Mouse (Mus musculus): ENCODE data around the gene Ptprcap. TPM values are rescaled to one million over a fixed set of nuclear protein-coding genes. Genes with fewer than 3 reads are reported as not detected.

Ptprcap gene
- 10 to 100 TPM in 4 of 26 experiments, 1 to 10 TPM in 21, not detected in 1; 1.6 to 14.3 (median 6.8) TPM for total RNA-seq (2018; cell fraction: chromatin; rRNA removed)
- 10 to 100 TPM in 1 of 26 experiments, 1 to 10 TPM in 25; 1.7 to 15.8 (median 4.2) TPM for total RNA-seq (2018; cell fraction: cytosol; rRNA removed)
- total RNA-seq (2018; cell fraction: nucleus; rRNA removed) = 1 to 10 TPM in 23 of 26 experiments, not detected in 3; 1.2 to 8.8 (median 3.4) TPM
- 0.28 to 0.53 TPM (median 0.41 TPM) in 3 replicates for polyA plus RNA-seq (2018)

DNA sequence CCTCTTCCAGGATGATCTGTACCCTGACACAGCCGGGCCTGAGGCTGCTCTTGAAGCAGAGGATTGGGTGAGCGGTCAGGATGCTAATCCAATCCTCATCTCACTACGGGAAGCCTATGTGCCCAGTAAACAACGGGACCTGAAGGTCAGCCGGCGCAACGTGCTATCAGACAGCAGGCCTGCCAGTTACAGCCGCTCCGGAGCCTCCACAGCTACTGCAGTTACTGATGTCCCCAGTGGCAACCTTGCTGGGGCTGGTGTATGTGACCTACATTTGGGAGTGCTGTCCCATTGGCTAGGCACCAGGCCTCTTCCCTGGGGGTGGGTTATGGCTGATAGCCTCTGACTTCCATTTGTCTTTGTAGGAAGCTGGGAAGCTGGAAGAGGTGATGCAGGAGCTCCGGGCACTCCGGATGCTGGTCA lies at the start of gene Ptprcap:
TSS of gene Ptprcap (plus strand) at position 373 of the 423 bp plus-strand sequence.
- Histone ChIP-seq H3K79me2 (ENCODE audit: inconsistent target) (peaks cover 26% of the 10 kb centered on the region), H3K4me3 (ENCODE audit: inconsistent target) (no peak within 1 kb of the TSS), H3K27ac (no peak within 1 kb of the TSS), H3K36me3 (ENCODE audit: inconsistent target) (peaks cover 55% of the 10 kb centered on the region)
- WGBS (ENCODE audit: missing documents) = 88% methylated on average over 11 of the region's 11 CpGs

DNA sequence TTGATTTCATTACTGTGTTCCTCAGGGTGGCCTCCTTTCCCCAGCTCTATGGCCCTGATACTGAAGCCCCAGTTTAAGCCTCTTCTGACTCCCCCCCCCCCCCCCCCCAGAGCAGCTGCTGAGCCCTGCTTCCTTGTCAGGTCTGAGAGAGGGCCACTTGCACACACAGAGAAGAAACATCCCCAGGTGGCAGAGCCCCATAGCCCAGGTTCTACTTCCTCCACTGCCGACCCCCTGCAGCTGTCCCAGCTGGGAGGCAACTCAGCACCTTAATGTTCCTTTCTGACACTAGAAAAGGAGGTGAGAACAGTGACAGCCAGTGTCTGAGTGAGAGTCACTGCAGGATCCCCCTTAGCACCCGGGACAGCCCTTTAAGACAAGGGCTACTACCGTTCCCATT lies 49.6 kb upstream of the Ptprcap start:
- no peak overlapping the region for H3K27ac ChIP-seq

DNA sequence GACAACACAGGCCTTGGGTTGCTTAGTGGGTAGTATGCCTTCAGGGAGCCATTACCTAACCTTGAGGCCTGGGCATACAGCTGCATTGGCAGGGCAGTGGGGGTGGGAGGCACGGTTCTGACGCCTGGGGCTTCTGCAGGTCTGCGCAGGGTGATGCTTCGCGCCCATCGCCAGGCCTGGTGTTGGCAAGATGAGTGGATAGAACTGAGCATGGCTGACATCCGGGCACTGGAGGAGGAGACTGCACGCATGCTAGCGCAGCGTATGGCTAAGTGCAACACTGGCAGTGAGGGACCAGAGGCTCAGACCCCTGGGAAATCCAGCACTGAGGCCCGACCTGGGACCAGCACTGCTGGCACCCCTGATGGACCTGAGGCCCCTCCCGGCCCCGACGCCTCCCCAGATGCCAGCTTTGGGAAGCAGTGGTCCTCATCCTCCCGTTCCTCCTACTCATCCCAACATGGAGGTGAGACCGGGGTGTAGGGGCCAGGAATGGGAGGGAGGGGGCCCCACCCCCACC lies 48.7 kb upstream of the Ptprcap start:
- no peak overlapping the region for H3K4me3 ChIP-seq (ENCODE audit: inconsistent target)
- H3K36me3 ChIP-seq (ENCODE audit: inconsistent target) = peaks cover 68% of the 10 kb centered on the region
- no peak overlapping the region for H3K27ac ChIP-seq
- 95% methylated on average over 16 of the region's 16 CpGs for WGBS (ENCODE audit: missing documents)
- no peaks in the 10 kb centered on the region; the same call in 1 of the 2 replicates for H3K79me2 ChIP-seq (ENCODE audit: inconsistent target)

More for the DNA sequence above, 49.6 kb upstream of the Ptprcap start:
- no peak overlapping the region for H3K4me3 ChIP-seq (ENCODE audit: inconsistent target)
- no peaks in the 10 kb centered on the region; the same call in 1 of the 2 replicates for H3K79me2 ChIP-seq (ENCODE audit: inconsistent target)
- 91% methylated on average over 3 of the region's 3 CpGs for WGBS (ENCODE audit: missing documents)
- H3K36me3 ChIP-seq (ENCODE audit: inconsistent target) = peaks cover 60% of the 10 kb centered on the region

DNA sequence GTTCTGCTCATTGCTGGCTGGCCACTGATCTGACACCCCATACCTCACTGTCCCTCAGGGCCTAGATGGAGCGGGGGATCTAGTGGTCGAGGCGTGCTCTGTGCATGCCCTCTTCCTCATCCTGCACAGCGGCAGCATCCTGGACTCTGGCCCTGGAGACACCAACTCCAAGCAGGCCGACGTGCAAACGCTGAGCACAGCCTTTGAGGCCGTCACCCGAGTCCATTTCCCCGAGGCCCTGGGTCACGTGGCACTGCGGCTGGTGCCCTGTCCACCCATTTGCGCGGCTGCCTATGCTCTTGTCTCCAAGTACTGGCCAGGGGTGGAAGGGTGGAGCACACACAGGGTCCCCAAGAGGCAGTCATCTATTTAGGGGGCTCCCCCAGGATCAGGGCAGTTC lies 46.8 kb upstream of the Ptprcap start:
- Histone ChIP-seq H3K4me3 (ENCODE audit: inconsistent target) (no peak overlapping the region), H3K27ac (no peak overlapping the region), H3K79me2 (ENCODE audit: inconsistent target) (no peaks in the 10 kb centered on the region), H3K36me3 (ENCODE audit: inconsistent target) (peaks cover 87% of the 10 kb centered on the region)
- 93% methylated on average over 14 of the region's 14 CpGs for WGBS (ENCODE audit: missing documents)

DNA sequence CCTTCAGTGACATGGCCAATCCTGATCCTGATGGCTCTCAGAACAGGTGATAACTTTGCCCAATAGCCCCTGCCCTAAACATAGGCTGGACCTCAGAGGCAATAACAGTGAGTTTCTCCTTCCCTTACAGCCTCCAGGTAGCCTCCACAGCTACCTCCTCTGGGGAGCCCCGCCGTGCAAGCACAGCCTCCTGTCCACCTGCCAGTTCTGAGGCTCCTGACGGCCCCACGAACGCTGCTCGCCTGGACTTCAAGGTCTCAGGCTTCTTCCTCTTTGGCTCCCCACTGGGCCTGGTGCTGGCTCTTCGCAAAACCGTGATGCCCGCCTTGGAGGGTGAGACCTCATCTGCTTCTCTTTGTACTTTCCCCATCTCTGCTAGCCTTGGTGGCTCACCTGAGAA lies 44.9 kb upstream of the Ptprcap start:
- Histone ChIP-seq H3K79me2 (ENCODE audit: inconsistent target) (no peaks in the 10 kb centered on the region), H3K27ac (no peak overlapping the region), H3K36me3 (ENCODE audit: inconsistent target) (peaks cover 84% of the 10 kb centered on the region), H3K4me3 (ENCODE audit: inconsistent target) (no peak overlapping the region)
- WGBS (ENCODE audit: missing documents) = 88% methylated on average over 9 of the region's 9 CpGs

DNA sequence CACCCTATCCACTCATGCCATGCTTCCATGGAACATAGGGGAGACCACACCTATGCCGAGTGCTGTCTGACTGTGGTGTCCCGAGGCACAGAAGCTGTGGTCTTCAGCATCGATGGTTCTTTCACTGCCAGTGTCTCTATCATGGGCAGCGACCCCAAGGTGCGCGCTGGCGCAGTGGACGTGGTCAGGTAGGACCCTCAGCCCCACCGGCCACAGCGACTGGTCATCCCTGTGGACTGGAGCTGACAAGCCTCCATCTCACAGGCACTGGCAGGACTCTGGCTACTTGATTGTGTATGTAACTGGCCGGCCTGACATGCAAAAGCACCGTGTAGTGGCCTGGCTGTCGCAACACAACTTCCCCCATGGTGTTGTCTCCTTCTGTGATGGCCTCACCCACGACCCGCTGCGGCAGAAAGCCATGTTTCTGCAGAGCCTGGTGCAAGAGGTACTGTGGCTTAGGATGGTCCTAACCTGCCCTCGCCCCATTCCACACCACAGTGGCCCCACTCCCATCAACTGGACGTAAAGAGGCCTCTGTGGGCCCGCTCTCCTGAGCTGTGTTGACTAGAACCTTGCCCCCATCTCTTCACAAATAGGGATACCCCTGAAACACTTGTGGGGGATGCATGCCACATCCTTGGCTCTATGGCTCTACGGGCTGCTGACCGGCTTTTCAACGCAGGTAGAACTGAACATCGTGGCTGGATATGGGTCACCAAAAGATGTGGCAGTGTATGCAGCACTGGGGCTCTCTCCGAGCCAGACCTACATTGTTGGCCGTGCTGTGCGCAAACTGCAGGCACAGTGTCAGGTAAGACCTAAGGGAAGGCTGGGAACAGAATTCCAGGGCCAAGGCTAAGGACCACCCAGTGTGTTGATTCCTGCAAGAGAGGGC lies 41.1 kb upstream of the Ptprcap start:
- Histone ChIP-seq H3K79me2 (ENCODE audit: inconsistent target) (no peaks in the 10 kb centered on the region), H3K36me3 (ENCODE audit: inconsistent target) (peaks cover 78% of the 10 kb centered on the region), H3K4me3 (ENCODE audit: inconsistent target) (no peak overlapping the region), H3K27ac (peak overlapping the region; percentile 95)
- WGBS (ENCODE audit: missing documents) = 78% methylated on average over 25 of the region's 26 CpGs

DNA sequence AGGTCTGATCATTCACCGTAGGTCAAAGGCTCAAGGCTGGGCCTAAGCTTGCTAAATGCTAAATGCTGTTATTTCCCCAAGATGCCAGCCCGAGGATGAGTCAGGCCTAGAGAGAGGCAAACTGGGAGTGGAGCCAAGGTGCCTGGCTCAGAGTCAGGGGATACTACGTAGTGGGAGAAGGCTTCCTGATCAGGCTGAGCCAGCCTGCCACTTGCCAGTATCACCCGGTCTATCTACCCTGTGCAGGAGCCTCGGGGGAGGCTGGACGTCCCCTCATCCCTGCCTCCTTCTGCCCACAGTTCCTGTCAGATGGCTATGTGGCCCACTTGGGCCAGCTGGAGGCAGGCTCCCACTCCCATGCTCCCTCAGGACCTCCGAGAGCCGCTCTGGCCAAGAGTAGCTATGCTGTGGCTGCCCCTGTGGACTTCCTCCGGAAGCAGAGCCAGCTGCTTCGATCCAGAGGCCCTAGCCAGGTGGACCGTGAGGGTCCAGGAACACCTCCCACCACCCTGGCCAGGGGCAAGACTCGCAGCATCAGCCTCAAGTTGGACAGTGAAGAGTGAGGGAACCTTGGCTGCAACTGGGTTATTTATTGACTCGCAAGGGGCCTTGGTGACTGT lies 40.1 kb upstream of the Ptprcap start:
- 4% methylated on average over 13 of the region's 13 CpGs for WGBS (ENCODE audit: missing documents)
- peaks cover 77% of the 10 kb centered on the region for H3K36me3 ChIP-seq (ENCODE audit: inconsistent target)
- H3K4me3 ChIP-seq (ENCODE audit: inconsistent target) = no peak overlapping the region
- H3K79me2 ChIP-seq (ENCODE audit: inconsistent target) = peaks cover 6% of the 10 kb centered on the region; the same call in 1 of the 2 replicates
- H3K27ac ChIP-seq = peak overlapping the region; percentile 95

DNA sequence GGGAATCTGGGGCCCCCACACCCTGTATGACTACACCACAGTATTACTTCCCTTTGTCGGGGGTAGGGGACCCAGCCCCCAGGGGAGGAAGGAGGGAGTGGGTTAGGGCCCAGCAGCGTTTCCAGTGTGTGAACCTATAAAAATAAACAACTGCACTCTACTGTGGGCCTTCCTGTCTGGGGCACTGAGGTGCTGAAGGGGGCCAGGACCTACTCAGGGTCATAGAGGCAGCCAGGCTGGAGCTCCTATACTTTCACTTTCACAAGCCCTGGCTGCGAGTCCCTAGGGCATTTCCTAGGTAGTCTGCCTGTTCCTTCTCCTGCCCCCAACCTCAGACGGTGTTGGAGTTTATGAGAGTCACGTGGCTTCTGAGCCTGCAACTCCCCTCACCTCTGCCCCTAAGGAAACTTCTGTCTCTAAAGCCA lies 39.6 kb upstream of the Ptprcap start:
- Histone ChIP-seq H3K36me3 (ENCODE audit: inconsistent target) (peaks cover 72% of the 10 kb centered on the region), H3K79me2 (ENCODE audit: inconsistent target) (peaks cover 11% of the 10 kb centered on the region; the same call in 1 of the 2 replicates), H3K4me3 (ENCODE audit: inconsistent target) (no peak overlapping the region), H3K27ac (peak overlapping the region; percentile 95)
- 6% methylated on average over 5 of the region's 5 CpGs for WGBS (ENCODE audit: missing documents)

DNA sequence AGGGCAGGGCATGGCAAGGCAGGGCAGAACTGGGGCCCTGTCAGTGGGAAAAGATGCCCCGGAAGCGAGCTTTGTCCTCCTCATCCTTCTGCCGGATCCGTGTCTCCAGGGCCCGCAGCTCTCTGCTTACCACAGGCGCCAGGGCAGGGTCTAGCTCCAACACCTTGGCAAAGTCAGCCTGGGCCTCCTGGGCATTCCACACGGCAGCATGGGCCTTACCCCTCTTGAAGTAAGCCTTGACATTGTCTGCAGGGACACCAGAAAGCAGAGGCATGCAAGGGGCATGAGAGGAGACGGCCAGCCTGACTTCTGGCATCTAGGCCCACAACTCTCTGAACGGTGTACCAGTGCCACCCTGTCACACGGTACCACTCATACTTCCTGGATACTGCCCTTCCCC lies 38.9 kb upstream of the Ptprcap start:
- peak overlapping the region; percentile 95; the same call in 1 of the 2 replicates for H3K27ac ChIP-seq
- WGBS (ENCODE audit: missing documents) = 90% methylated on average over 10 of the region's 10 CpGs

DNA sequence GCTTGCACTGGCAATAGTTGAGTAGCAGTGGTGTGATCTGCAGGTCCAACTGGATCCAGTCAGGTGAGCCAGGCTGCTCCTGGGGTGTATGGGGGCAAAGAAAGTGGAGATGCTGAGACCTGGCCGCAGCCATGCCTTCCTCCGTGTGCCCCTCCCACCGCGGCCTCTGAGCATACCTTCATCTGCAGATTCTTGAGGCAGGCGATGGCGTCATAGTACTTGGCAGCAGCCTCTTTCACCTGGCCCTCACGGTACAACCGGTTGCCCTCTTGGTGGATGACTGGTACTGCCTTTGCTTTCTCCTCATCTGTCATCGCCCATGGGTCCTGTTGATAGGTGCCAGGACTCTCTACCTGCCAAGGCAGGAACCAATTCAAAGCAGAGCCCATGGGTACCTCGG lies 38.3 kb upstream of the Ptprcap start:
- H3K27ac ChIP-seq = no peak overlapping the region
- H3K36me3 ChIP-seq (ENCODE audit: inconsistent target) = peaks cover 60% of the 10 kb centered on the region
- H3K4me3 ChIP-seq (ENCODE audit: inconsistent target) = no peak overlapping the region
- 96% methylated on average over 10 of the region's 10 CpGs for WGBS (ENCODE audit: missing documents)
- peaks cover 24% of the 10 kb centered on the region; the same call in 1 of the 2 replicates for H3K79me2 ChIP-seq (ENCODE audit: inconsistent target)

More for the DNA sequence above, 38.9 kb upstream of the Ptprcap start:
- H3K79me2 ChIP-seq (ENCODE audit: inconsistent target) = peaks cover 18% of the 10 kb centered on the region; the same call in 1 of the 2 replicates
- H3K4me3 ChIP-seq (ENCODE audit: inconsistent target) = no peak overlapping the region
- peaks cover 66% of the 10 kb centered on the region for H3K36me3 ChIP-seq (ENCODE audit: inconsistent target)

DNA sequence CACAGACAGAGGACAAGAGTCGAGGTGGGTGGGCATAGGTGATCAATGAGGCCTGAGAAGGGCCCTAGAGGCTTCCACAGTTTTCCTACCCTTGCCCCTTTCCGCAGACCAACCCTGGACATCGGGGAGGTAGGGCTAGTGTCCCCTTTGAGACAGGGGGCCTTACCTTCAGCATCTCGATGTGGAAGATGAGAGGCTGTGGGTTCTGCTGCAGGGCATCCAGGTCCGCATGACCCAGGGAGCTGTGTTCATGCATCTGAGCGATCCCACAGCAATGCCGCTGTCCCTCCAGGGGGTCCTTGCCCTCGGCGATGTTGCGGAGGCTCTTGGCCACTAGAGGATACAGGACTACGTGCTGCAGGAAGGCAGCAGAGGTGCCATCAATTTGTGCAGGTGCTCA lies 37.6 kb upstream of the Ptprcap start:
- Histone ChIP-seq H3K27ac (no peak overlapping the region), H3K79me2 (ENCODE audit: inconsistent target) (peaks cover 31% of the 10 kb centered on the region; the same call in 1 of the 2 replicates), H3K36me3 (ENCODE audit: inconsistent target) (peaks cover 53% of the 10 kb centered on the region), H3K4me3 (ENCODE audit: inconsistent target) (no peak overlapping the region)
- WGBS (ENCODE audit: missing documents) = 95% methylated on average over 11 of the region's 11 CpGs

DNA sequence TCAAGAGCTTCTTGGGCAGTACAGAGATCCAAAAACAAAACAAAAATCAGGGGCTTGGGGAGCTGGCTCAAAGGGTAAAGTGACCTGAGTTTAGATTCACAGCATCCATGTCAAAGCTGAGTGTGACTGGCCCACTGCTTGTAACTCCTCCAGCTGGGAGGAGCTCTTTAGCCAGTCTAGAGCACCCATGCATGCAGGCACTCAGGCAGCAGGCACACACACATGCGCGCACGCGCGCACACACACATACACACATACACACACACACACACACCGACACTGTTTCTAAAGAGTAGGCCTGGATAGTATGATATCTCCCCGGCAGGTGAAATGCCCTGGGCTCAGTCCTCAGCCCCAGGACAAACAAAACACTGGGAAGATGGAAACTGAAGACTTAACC lies 36.4 kb upstream of the Ptprcap start:
- H3K36me3 ChIP-seq (ENCODE audit: inconsistent target) = peaks cover 41% of the 10 kb centered on the region
- WGBS (ENCODE audit: missing documents) = 85% methylated on average over 2 of the region's 7 CpGs
- H3K79me2 ChIP-seq (ENCODE audit: inconsistent target) = peaks cover 32% of the 10 kb centered on the region; the same call in 1 of the 2 replicates
- H3K27ac ChIP-seq = no peak overlapping the region
- H3K4me3 ChIP-seq (ENCODE audit: inconsistent target) = no peak overlapping the region

DNA sequence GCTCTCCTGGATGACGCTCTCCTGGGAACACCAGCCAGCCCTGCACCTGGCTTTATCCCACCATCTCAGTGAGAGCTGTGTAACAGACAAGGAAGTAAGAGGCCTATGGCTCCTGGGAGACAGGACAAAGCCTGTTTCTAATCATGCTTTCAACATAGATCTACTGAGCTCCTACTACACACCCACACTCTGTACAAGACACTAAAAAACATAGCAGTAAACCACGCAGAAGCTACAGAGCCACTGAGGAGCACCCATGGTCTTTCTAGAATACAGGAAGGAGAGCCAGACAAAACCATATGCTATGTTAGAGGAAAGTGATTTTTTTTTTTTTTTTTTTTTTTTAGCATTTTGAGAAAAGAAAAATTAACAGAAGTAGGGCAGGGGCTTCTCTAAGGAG lies 35.1 kb upstream of the Ptprcap start:
- Histone ChIP-seq H3K27ac (no peak overlapping the region), H3K79me2 (ENCODE audit: inconsistent target) (peaks cover 32% of the 10 kb centered on the region; the same call in 1 of the 2 replicates), H3K36me3 (ENCODE audit: inconsistent target) (peaks cover 35% of the 10 kb centered on the region), H3K4me3 (ENCODE audit: inconsistent target) (no peak overlapping the region)
- WGBS (ENCODE audit: missing documents) = 94% methylated on average over 2 of the region's 2 CpGs

Data from macrophage (primary cell).